Mouse (Mus musculus): ENCODE measurements around the gene Rundc3b.

Gene Rundc3b

GRCm38 (mm10) chr5:8488701-8489297 is 134.0 kb downstream of the Rundc3b start:
- peak; percentile 36 for DNase-seq (ENCODE audit: low spot score)

GRCm38 (mm10) chr5:8487989-8488700 is 134.6 kb downstream of the Rundc3b start:
- no peak for DNase-seq (ENCODE audit: low spot score)

- DNase-seq (ENCODE audit: low spot score), result no peak
These were observed 166.2 kb downstream of the Rundc3b start for GRCm38 (mm10) chr5:8456561-8456960.

GRCm38 (mm10) chr5:8455565-8455964 is 167.2 kb downstream of the Rundc3b start:
- DNase-seq (ENCODE audit: low spot score), result no peak

Data from MN1 (cell line).